Mouse (Mus musculus): Measurements from ENCODE around the gene Dnhd1. TPM values are rescaled to one million over a fixed set of nuclear protein-coding genes. Genes with fewer than 3 reads are reported as not detected.

The Dnhd1 gene
- 3.2 and 3.6 TPM in 2 replicates for total RNA-seq (2023)

DNA sequence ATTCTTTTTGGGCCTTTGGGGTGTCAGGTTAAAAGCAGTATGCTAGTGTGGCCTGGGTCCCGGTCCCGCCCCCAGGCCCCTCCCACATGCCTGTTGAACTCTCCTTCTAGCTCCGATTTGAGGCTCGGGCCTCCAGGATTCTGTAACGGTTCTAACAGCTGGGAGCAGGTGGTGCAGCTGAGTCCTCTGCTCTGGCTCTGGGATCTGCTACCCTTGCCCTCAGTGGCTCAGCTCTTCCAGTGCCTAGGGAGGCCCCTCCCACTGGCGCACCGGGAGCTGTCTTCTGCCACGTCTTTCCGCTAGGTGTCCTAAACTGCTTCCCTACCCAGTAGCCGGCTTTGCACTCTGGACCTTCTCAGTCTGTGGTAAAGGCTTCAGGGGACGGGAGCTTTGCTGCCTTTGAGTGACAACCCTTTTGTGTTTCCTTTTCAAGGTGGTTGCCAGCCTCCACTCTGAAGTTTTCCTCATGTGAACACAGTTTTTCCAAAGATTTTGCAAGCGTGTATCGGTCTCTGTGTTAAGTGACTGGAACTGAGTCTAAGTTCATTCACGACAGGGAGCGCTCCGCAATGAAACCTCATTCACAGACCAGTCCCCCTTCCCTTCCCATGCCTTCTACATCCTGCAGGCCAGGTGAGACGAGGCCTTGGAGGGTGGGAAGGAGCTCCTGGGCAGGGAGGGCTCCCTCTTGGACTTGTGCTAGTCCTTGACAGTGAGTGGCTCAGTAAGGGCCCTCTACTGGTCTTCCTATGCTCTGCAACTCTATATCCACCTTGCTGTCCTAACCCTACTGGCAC, at the start of gene Dnhd1:
Dnhd1 (plus strand) TSS at position 189 of the 797 bp plus-strand sequence.

DNA sequence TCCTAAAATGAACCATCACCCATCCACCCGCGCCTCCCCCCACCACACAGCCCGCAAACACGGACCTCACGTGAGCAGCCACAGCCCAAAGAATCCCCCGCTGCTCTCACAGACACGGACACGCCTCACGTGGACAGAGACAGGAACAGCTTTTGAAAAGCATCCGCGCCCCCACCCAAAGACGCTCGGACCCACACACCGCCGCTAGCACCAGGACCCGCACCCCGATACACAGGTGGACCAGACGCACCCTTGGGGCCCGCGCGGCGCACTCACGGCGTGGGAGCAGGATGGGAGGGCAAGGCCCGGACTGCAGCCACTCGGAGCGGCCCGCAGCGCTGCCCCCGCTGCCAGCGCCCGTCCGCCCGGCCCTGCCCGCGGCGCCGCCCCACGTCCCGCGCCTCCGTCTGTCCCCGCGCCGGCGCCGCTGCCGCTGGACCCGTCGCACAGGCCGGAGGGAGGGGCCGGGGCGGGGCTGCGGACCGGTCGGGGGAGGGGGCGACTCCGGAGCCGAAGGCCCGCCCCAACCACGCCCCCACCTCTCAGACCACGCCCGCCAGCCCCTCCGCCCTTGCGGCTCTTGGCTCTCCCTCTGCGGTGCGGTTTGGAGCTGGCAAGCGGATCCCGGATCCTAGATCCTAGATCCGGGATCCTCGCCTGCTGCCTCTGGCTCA, 17.4 kb upstream of the Dnhd1 start, which contains the start of gene Trim3:
Trim3 (minus strand) TSS at position 445 of the 674 bp plus-strand sequence.

DNA sequence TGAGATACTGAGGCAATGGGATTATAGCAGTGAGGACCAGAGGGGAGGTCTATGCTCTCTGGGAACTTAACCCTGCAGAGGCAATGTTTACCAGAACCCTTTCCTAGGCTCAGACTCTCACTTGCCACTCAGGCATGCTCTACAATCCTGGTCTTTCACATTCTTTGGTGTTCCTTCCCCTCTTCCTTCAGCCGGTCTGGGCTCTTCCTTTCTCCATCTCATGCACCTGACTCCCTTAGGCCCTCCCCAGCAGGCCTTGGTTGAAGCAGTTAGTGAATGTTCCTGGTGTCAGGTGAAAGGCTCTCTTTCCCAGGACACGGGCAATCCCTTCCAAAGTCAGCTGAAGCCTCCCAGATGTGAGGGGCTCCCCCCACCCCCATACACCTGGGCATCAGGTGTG, 10.9 kb upstream of the Dnhd1 start, which contains the start of gene Timm10b:
Timm10b (plus strand) TSS at position 301 of the 400 bp plus-strand sequence.

DNA sequence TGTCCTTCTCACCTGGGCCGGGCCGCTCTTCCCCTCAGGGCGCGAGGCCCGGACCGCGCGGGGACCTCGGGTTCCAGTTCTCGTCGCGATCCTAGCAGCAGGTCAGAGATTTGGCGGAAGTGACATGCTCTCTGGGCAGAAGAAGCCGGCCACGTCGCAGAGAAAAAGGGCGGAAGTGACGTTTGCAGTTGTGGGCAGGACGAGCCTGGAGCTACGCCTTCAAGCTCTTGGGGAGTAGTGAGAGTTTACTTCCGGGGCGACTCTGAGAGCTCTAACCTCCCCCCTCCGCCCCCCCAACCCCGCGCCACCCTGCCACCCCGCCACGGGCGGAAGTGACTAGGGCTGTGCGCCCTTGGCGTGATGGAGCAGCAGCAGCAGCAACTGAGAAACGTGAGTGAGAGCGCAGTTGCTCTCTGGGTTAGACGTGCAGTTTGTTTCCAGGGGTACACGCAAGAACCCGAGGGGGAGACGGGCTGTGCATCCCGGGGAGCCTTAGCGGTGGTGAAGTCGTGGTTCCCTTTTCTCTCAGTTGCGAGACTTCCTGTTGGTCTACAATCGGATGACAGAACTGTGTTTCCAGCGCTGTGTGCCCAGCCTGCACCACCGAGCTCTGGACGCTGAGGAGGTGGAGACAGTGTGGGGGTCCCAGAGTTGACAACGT, 10.3 kb upstream of the Dnhd1 start, which contains the start of the genes Arfip2 and Gm45799:
Arfip2 (minus strand) TSS at position 184 of the 661 bp plus-strand sequence.
Gm45799 (plus strand) TSS at position 320 of the 661 bp plus-strand sequence.

DNA sequence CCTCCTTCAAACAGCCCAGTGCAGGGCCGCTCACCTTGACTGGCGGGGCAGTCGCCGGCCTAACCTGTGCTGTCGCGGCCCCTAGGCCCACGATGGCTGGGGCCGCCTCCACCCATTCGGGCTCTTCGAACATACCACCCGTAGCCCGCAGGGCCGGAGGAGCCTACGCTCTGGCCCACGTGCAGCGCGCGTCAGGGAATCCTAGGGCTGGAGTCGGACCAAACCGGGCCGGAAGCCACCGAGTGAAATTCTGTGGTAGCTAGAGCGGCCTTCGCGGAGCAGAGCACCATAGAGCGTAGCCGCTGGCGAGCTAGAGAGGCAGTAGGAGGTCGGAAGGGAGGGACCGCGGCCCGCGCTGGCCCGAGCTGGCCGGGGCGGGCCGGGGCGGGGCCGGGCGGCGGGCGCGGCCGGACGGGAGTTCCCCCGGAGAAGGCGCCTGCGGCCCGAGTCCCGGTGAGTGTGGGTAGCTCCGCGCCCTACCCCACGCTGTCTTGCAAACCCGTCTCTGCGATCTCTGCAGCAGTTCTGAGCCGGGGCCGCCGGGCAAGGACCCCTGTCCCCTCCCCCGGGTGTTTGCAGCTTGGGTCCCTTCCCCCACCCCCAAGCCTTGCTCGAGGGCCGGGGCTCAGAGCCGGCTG, 85.8 kb downstream of the Dnhd1 start, which contains the start of gene Ilk:
Ilk (plus strand) TSS at position 329 of the 638 bp plus-strand sequence.

DNA sequence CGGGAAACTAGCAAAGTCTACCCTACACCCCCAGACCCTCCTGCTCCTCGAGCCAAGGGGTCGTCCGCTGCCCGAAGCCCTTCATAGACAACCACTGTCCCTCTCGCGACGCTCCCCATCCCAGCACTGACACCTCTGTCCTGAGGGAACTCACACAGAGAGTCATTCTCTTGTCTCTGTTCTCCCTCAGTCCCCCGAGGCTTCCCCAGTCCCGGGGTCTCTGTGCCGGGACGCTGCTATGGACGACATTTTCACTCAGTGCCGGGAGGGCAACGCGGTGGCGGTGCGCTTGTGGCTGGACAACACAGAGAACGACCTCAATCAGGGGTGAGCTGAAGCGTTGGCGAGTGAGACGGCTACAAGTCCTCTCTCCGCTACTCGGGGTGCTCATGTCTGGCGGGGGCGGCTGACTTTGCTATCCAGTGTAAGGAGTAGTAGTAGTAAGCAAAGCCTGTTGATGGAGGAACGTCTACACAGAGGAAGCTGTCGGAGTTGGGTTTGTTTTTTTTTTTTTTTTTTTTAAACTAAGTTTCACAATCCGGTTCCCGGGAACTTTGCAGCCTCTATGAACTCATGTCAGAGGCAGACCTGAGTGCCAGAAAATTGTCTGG, 86.4 kb downstream of the Dnhd1 start, which contains the start of gene Rrp8:
Rrp8 (minus strand) TSS at position 475 of the 611 bp plus-strand sequence.

DNA sequence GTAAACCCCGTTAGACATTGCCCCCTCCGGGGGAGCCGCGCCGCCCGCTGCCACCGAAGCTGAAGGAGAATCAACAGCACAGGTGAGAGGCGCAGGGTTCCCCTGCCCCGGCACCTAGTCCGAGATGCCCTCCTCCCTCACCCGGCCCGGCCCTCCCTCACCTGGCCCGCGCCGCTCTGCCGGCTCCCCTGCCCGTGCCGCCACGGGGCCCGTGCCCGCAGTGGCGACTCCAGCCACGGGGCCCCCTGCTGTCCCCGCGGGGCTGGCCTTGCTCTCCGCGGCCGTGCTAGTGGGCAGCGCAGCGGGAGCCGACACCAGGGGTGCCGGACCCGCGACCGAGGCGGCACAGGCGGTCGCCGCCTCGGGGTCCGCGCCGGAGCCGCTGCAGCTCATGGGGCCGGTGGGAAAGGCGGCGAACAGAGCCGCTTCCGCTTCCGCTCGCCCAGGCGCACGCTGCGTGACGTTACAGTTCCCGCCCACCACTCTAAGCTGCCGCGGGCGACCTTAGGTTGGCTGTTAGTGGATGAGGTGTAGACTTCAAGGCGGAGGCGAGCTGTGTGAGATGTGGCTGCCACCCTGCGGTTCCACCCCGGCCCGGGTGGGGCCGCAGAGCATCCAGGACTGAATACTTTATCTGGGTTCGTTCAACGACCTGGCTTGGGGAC, 93.4 kb downstream of the Dnhd1 start, which contains the start of gene Taf10:
Taf10 (minus strand) TSS at position 436 of the 665 bp plus-strand sequence.

DNA sequence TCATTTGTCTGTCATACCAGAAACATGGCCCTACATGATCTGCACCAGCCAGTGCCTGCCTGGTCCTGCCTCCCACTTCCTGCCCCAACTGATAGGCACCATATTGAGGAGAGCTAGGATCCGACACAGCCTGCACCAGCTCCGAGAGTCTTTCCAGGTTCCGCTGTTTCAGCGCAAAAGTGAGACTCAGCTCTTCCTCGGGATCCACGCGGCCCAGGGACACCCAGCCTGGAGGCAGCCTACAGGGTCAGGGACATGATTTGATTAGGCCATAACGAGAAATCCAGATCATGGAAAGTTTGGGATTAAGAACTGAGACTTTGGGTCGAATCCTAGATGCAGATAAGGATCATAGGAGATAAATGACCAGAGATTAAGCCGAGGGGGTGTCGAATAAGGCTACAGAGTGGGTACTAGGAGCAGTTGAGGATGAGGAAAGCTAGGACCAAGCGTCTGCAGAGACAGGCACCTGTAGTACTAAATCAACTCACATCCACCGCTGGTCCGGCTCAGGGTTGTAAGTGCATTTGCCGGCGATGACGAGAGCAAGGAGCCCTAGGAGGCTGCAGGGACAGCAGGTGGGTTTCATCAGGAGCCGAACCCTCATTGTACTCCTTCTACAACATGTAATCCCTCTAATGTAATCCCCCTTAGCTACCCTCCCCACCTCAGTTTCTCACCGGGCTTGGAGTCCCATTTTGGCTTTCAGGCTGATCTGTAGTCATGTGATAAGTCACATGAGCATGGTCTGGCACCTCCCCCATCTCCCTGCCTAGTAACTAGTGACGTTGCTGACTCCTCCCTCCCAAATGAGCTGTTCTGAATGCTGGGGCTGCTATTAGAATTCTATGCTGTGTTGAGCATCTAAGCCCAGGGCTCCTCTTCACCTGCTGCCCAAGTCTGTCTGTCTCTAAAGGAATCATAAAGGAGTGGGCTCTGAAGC, 101.1 kb downstream of the Dnhd1 start, which contains the start of gene Tpp1:
Tpp1 (minus strand) TSS at position 745 of the 943 bp plus-strand sequence.

Other genes starting within 250 kb of the Dnhd1 start
- gene Cnga4, start 246.3 kb upstream of the Dnhd1 start, total RNA-seq (2023) = 0.86 and 1.1 TPM in 2 replicates
- gene Cckbr, start 225.1 kb upstream of the Dnhd1 start, total RNA-seq (2023) = not detected in 2 replicates
- gene Cavin3, start 168.5 kb upstream of the Dnhd1 start, total RNA-seq (2023) = not detected in 2 replicates
- gene Smpd1, start 96.5 kb upstream of the Dnhd1 start, total RNA-seq (2023) = 19.4 and 20.6 TPM in 2 replicates
- 1.5 and 1.6 TPM in 2 replicates for gene Apbb1, start 69.2 kb upstream of the Dnhd1 start, total RNA-seq (2023)
- gene Hpx, start 50.7 kb upstream of the Dnhd1 start, total RNA-seq (2023) = not detected in 2 replicates
- 12.6 and 17.9 TPM in 2 replicates for gene Trim3, start 17.3 kb upstream of the Dnhd1 start, total RNA-seq (2023)
- 80.7 and 117 TPM in 2 replicates for gene Timm10b, start 10.8 kb upstream of the Dnhd1 start, total RNA-seq (2023)
- gene Arfip2, start 10.4 kb upstream of the Dnhd1 start, total RNA-seq (2023) = 11.6 and 19.3 TPM in 2 replicates
- gene Gm45799, start 10.3 kb upstream of the Dnhd1 start, total RNA-seq (2023) = 10.3 and 15.9 TPM in 2 replicates
- 137 and 144 TPM in 2 replicates for gene Ilk, start 85.8 kb downstream of the Dnhd1 start, total RNA-seq (2023)
- gene Rrp8, start 86.6 kb downstream of the Dnhd1 start, total RNA-seq (2023) = 5.2 and 11.2 TPM in 2 replicates
- 95.8 and 99.8 TPM in 2 replicates for gene Taf10, start 93.5 kb downstream of the Dnhd1 start, total RNA-seq (2023)
- gene Tpp1, start 101.4 kb downstream of the Dnhd1 start, total RNA-seq (2023) = 41.0 and 53.2 TPM in 2 replicates
- not detected in 2 replicates for gene Dchs1, start 136.8 kb downstream of the Dnhd1 start, total RNA-seq (2023)
- 31.2 and 36.4 TPM in 2 replicates for gene Mrpl17, start 160.3 kb downstream of the Dnhd1 start, total RNA-seq (2023)

Measured in neutrophil, adult 65 days (primary cell).